Mouse (Mus musculus): ENCODE measurements around the gene Dip2c. TPM values are rescaled to one million over a fixed set of nuclear protein-coding genes. Genes with fewer than 3 reads are reported as not detected.

Gene Dip2c
- total RNA-seq, 2 experiments from 2014 or later, result 35.8 to 38.7 TPM

GRCm38 (mm10) chr13:9494726-9495125 is 218.4 kb downstream of the Dip2c start:
- DNase-seq (ENCODE audit: low spot score in 2 of 2), result peak; percentile 17 to 21

- no peak for DNase-seq (ENCODE audit: low spot score in 2 of 2)
Measured at GRCm38 (mm10) chr13:9504118-9504856, 228.0 kb downstream of the Dip2c start.

- no peak for DNase-seq (ENCODE audit: low spot score in 2 of 2)
Measured at GRCm38 (mm10) chr13:9538556-9538955, 262.2 kb downstream of the Dip2c start.

GRCm38 (mm10) chr13:9547698-9548344 is 271.5 kb downstream of the Dip2c start:
- DNase-seq (ENCODE audit: low spot score in 2 of 2), result no peak

- DNase-seq (ENCODE audit: low spot score in 2 of 2), result no peak
Measured at GRCm38 (mm10) chr13:9562099-9562498, 285.8 kb downstream of the Dip2c start.

GRCm38 (mm10) chr13:9562921-9563320 is 286.6 kb downstream of the Dip2c start:
- DNase-seq (ENCODE audit: low spot score in 2 of 2), result no peak

GRCm38 (mm10) chr13:9568852-9569251 is 292.5 kb downstream of the Dip2c start:
- DNase-seq (ENCODE audit: low spot score in 2 of 2), result no peak

- no peak for DNase-seq (ENCODE audit: low spot score in 2 of 2)
Measured at GRCm38 (mm10) chr13:9576686-9577085, 300.4 kb downstream of the Dip2c start.

- DNase-seq (ENCODE audit: low spot score in 2 of 2), result no peak
Measured at GRCm38 (mm10) chr13:9578456-9578855, 302.1 kb downstream of the Dip2c start.

- DNase-seq (ENCODE audit: low spot score in 2 of 2), result no peak
Measured at GRCm38 (mm10) chr13:9581821-9582220, 305.5 kb downstream of the Dip2c start.

- DNase-seq (ENCODE audit: low spot score in 2 of 2), result no peak
Measured at GRCm38 (mm10) chr13:9583579-9583978, 307.3 kb downstream of the Dip2c start.

GRCm38 (mm10) chr13:9599334-9600096 is 323.2 kb downstream of the Dip2c start:
- no peak for DNase-seq (ENCODE audit: low spot score in 2 of 2)

- no peak for DNase-seq (ENCODE audit: low spot score in 2 of 2)
Measured at GRCm38 (mm10) chr13:9601350-9601749, 325.0 kb downstream of the Dip2c start.

- no peak for DNase-seq (ENCODE audit: low spot score in 2 of 2)
Measured at GRCm38 (mm10) chr13:9611229-9611628, 334.9 kb downstream of the Dip2c start.

- no peak for DNase-seq (ENCODE audit: low spot score in 2 of 2)
Measured at GRCm38 (mm10) chr13:9632684-9633083, 356.4 kb downstream of the Dip2c start.

GRCm38 (mm10) chr13:9635951-9636350 is 359.6 kb downstream of the Dip2c start:
- no peak for DNase-seq (ENCODE audit: low spot score in 2 of 2)

- DNase-seq (ENCODE audit: low spot score in 2 of 2), result peak in 1 of 2 experiments; percentile 16
Measured at GRCm38 (mm10) chr13:9636505-9636904, 360.2 kb downstream of the Dip2c start.

GRCm38 (mm10) chr13:9637949-9638348 is 361.6 kb downstream of the Dip2c start:
- DNase-seq (ENCODE audit: low spot score in 2 of 2), result no peak

- no peak for DNase-seq (ENCODE audit: low spot score in 2 of 2)
Measured at GRCm38 (mm10) chr13:9648716-9649115, 372.4 kb downstream of the Dip2c start.

- DNase-seq (ENCODE audit: low spot score in 2 of 2), result no peak
Measured at GRCm38 (mm10) chr13:9649894-9650293, 373.6 kb downstream of the Dip2c start.

GRCm38 (mm10) chr13:9650580-9650979 is 374.3 kb downstream of the Dip2c start:
- DNase-seq (ENCODE audit: low spot score in 2 of 2), result no peak

GRCm38 (mm10) chr13:9653018-9653417 is 376.7 kb downstream of the Dip2c start:
- DNase-seq (ENCODE audit: low spot score in 2 of 2), result no peak
